Mouse (Mus musculus) intestine, embryonic 15.5 days (tissue): ENCODE data around the gene Slc35a3. TPM values are rescaled to one million over a fixed set of nuclear protein-coding genes. Genes with fewer than 3 reads are reported as not detected.
A peak's percentile ranks its signal among the peaks of the same experiment; 100 is the strongest.
"Not testable (repeated sequence)": the region's sequence is repeated elsewhere in the genome, so short reads cannot be mapped to it uniquely, and the experiment has no call there.

Experiments used
- ATAC-seq: fragments of 200-750 bp; cut with Nextera tagmentation; 2 replicates; pipeline ENCODE4 v1.8.0; 2017; ENCODE audit warnings: moderate TSS enrichment, moderate library complexity
- H3K27ac ChIP-seq: fragments of 300-500 bp; sonication (generic); 2 replicates; pipeline ENCODE4 v1.5.1; 2015; ENCODE audit warnings: mild to moderate bottlenecking, inconsistent platforms
- H3K27me3 ChIP-seq: fragments of 300-500 bp; sonication (generic); replicated peaks from 2 replicates; pipeline ENCODE4 v1.6.1; 2015; ENCODE audit warnings: inconsistent platforms
- H3K36me3 ChIP-seq: fragments of 300-500 bp; sonication (generic); 2 replicates; pipeline ENCODE4 v1.6.1; 2015; ENCODE audit warnings: inconsistent platforms
- H3K4me1 ChIP-seq: fragments of 300-500 bp; sonication (generic); replicated peaks from 2 replicates; pipeline ENCODE4 v1.6.1; 2015; ENCODE audit warnings: inconsistent platforms
- H3K4me2 ChIP-seq: fragments of 300-500 bp; sonication (generic); replicated peaks from 2 replicates; pipeline ENCODE4 v1.6.1; 2015; ENCODE audit warnings: mild to moderate bottlenecking, inconsistent platforms
- H3K4me3 ChIP-seq: fragments of 300-500 bp; sonication (generic); replicated peaks from 2 replicates; pipeline ENCODE4 v1.5.1; 2015; ENCODE audit warnings: inconsistent platforms
- H3K9ac ChIP-seq: fragments of 300-500 bp; sonication (generic); 2 replicates; pipeline ENCODE4 v1.6.1; 2015; ENCODE audit warnings: inconsistent platforms
- H3K9me3 ChIP-seq: fragments of 300-500 bp; sonication (generic); 2 replicates; pipeline ENCODE4 v1.6.1; 2016; ENCODE audit warnings: inconsistent platforms
- WGBS: fragments of 180-500 bp; shearing (Covaris S2); methylation state at CpG from one replicate; pipeline ENCODE4 v1.1.7; 2015; 5-methylcytosine and 5-hydroxymethylcytosine counted together
- polyA plus RNA-seq: library from polyadenylated mRNA; unstranded; fragments of >200 nt; fragmentation: Nextera tagmentation; extraction: Ambion mirVana; gene quantifications from 2 replicates; pipeline ENCODE4 v1.2.1, GENCODE M21; 2015

Gene Slc35a3
- polyA plus RNA-seq, 1 experiment from 2014 or later: 18.5 TPM

DNA sequence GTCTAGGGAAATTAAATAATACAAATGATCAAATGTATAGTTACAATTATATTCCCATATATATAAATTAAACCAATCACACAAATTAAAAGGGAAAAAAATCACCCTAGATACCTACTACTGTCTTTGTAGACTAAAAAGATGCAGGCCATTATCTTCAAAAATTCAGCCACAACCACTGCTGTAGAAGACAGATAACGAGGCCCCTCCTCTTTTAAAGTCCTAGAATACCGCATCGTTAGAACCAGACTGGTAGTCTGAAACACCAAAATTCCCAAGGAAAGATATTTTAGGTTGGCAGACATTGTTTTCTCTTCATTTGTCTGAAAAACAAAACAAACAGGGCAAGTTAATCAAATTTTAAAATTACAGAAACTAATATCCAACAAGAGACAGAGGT, 18.3 kb downstream of the Slc35a3 start:
- 88% methylated on average over 3 of the region's 3 CpGs for WGBS
- H3K36me3 ChIP-seq: no peaks in the 10 kb centered on the region
- no peak for ATAC-seq

DNA sequence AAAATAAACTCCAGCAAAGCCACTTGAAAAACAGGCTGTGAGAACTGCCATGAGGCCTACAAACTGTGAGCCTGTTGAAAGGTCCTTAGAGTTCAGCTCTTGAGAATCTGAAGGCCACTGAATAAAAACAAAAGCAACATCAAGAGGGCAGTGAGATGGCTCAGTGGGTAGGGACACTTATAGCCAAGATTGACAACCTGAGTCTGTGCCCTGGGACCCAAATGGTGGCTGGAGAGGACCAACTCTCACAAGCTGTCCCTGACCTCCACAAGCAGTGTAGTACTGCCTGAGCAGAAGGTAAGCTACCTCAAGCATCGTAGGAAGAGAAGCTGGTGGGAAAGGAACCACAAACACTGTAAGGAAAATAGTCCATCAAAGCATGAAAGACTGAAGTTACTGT, 31.5 kb downstream of the Slc35a3 start, which contains the start of gene Gm43191:
Gm43191 (minus strand) TSS at position 101 of the 400 bp plus-strand sequence.
- 90% methylated on average over 1 of the region's 1 CpGs for WGBS
- no peak within 1 kb of the TSS for H3K4me2 ChIP-seq
- no peak within 1 kb of the TSS for H3K4me3 ChIP-seq
- 0 out of 2 replicates have a peak, but pooled peaks cover 6% of the 10 kb centered on the region for H3K36me3 ChIP-seq
- no peak within 1 kb of the TSS for H3K27ac ChIP-seq
- no peaks in the 10 kb centered on the region for H3K27me3 ChIP-seq
- H3K9ac ChIP-seq: no peak within 1 kb of the TSS
- no peaks in the 10 kb centered on the region for H3K9me3 ChIP-seq
- ATAC-seq: no peak
- no peaks in the 10 kb centered on the region for H3K4me1 ChIP-seq

More for the DNA sequence above, 18.3 kb downstream of the Slc35a3 start:
- no peaks in the 10 kb centered on the region for H3K4me1 ChIP-seq
- H3K4me2 ChIP-seq: no peak overlapping the region
- H3K27me3 ChIP-seq: no peaks in the 10 kb centered on the region
- no peak overlapping the region for H3K4me3 ChIP-seq
- no peaks in the 10 kb centered on the region for H3K9me3 ChIP-seq
- H3K9ac ChIP-seq: no peak overlapping the region
- no peak overlapping the region for H3K27ac ChIP-seq

DNA sequence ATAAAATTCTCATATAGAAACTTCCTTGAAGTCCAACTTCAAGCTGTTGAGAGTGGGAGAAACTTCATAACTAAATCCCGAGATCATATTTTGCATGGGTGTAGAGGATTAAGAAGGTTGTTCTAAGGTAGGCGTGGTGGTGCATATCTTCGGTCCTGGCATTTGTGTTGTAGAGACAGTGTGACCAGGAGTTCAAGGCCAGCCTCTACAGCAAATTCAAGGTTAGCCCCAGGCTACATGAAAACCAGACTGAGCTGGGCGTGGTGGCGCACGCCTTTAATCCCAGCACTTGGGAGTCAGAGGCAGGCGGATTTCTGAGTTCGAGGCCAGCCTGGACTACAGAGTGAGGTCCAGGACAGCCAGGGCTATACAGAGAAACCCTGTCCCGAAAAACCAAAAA, 48.4 kb downstream of the Slc35a3 start:
- not testable (repeated sequence) for ATAC-seq

DNA sequence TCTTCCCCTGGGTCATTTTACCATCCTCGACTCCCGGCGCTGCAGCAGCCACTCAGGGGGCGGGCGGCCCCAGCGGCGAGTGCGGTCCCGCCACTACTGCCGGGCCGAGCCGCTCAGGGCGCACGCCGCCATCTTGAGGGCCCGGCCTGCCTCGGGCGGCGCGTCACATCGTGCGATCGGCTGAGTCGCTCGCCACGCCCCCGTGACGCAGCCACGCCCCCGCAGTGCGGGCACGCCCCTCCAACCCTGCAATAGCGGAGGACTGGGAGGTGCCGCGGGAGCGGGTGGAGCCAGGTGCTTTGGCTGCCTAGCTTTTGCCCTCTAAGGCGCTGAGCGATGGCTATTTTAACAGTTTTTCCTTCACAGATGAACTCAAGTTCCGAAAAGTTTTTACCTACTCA, 50.2 kb downstream of the Slc35a3 start, which contains the start of gene Mfsd14a:
Mfsd14a (minus strand) TSS at position 215 of the 401 bp plus-strand sequence.
- Histone ChIP-seq H3K27ac (peak within 1 kb of the TSS; percentile 95), H3K4me2 (peak within 1 kb of the TSS; percentile 60), H3K4me1 (peaks cover 18% of the 10 kb centered on the region), H3K9ac (peak within 1 kb of the TSS; percentile 100), H3K4me3 (peak within 1 kb of the TSS; percentile 99), H3K36me3 (no peaks in the 10 kb centered on the region), H3K27me3 (no peaks in the 10 kb centered on the region), H3K9me3 (no peaks in the 10 kb centered on the region)
- peak; percentile 99 for ATAC-seq
- WGBS: under 1% methylated on average over 39 of the region's 39 CpGs

More for the DNA sequence above, 48.4 kb downstream of the Slc35a3 start:
- 93% methylated on average over 9 of the region's 9 CpGs for WGBS
- not testable (repeated sequence) for H3K4me2 ChIP-seq, H3K9me3 ChIP-seq, H3K27me3 ChIP-seq, H3K36me3 ChIP-seq, H3K4me3 ChIP-seq, H3K9ac ChIP-seq, H3K27ac ChIP-seq
- peaks cover 11% of the 10 kb centered on the region; the same call in 1 of the 2 replicates for H3K4me1 ChIP-seq

DNA sequence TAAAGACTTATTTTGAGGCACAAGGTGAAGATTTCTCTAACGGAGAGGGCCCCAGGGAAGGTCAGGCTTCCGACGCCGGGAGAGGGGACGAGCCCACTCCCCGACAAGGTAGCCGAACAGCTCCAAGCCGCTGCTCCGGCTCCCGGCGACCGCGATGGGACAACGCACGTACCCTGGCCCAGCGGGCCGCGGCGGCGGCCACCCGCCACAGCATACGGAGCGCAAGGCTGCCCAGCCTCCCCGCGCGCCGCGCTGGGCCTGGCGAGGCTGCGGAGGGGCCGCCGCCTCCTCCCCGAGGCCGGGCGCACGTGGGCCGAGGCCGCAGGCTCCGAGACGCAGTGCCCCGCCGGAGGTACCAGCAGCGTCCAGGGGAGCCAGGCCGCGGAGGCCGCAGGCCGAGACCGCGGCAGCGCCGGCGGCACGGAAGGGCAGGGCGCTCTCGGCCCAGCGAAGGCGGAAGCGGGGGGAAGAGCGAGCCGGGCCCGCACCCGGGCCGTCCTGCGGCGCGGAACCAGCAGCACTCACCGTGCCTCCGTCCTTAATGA, 50.7 kb downstream of the Slc35a3 start:
- H3K9me3 ChIP-seq: no peaks in the 10 kb centered on the region
- H3K36me3 ChIP-seq: no peaks in the 10 kb centered on the region
- H3K27me3 ChIP-seq: no peaks in the 10 kb centered on the region
- H3K4me1 ChIP-seq: peaks cover 20% of the 10 kb centered on the region
- H3K27ac ChIP-seq: peak overlapping the region; percentile 95
- peak overlapping the region; percentile 60 for H3K4me2 ChIP-seq
- under 1% methylated on average over 58 of the region's 68 CpGs for WGBS
- H3K4me3 ChIP-seq: peak overlapping the region; percentile 99
- H3K9ac ChIP-seq: peak overlapping the region; percentile 100
- ATAC-seq: peak; percentile 90

DNA sequence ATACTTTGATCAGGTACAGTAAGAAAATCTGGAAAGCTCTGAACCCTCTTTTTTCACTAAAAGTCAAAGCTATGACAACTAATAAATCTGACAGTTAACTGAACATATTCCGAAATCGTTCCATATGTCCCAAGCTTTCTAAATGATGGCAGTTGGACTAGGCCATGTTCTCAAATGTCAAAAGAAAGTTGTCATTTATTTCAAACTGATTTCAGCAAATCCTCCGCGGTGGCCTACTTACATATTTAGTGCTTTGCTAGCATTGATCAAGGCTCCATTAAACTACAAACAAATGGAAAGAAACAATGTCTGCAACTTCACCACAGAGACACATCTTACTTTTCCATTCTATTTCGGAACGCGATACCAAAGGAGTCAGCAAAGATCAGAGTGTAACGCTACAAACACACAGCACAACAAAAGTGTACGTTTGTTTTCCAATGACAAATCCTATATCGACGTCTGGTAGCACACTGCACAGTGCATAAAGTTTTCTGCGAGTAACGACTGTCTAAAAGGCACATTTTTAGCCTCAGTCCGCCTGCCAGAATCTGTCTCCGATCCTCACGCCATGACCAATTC, 51.3 kb downstream of the Slc35a3 start:
- H3K9me3 ChIP-seq: no peaks in the 10 kb centered on the region
- H3K4me1 ChIP-seq: peaks cover 20% of the 10 kb centered on the region
- peak overlapping the region; percentile 99 for H3K4me3 ChIP-seq
- H3K27me3 ChIP-seq: no peaks in the 10 kb centered on the region
- H3K9ac ChIP-seq: peak overlapping the region; percentile 100
- 3% methylated on average over 16 of the region's 16 CpGs for WGBS
- H3K36me3 ChIP-seq: no peaks in the 10 kb centered on the region
- peak overlapping the region; percentile 95 for H3K27ac ChIP-seq
- ATAC-seq: no peak
- H3K4me2 ChIP-seq: peak overlapping the region; percentile 60

DNA sequence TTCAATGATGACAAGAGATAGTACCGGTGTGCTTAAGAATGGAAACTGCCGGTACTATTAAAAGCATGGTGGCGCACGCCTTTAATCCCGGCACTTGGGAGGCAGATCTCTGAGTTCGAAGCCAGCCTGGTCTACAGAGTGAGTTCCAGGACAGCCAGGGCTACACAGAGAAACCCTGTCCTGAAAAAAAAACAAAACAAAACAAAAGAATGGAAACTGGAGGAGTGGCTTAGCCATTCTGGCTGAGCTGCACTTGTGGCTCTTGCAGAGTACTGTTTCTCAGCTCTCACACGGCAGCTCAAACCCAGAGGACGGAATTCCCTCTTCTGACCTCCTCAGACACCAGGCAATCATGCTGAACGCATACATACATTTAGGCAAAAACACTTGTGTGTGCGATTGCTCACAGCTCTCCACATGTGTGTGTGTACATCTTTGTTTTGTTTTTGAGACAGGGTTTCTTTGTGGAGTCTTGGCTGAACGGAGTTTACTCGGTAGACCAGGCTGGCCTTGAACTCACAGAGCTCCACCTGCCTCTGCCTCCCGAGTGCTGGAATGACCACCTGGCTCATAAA, 52.7 kb downstream of the Slc35a3 start:
- Histone ChIP-seq H3K9ac (no peak overlapping the region), H3K36me3 (no peaks in the 10 kb centered on the region), H3K27me3 (no peaks in the 10 kb centered on the region), H3K4me3 (no peak overlapping the region), H3K4me1 (peaks cover 20% of the 10 kb centered on the region), H3K9me3 (no peaks in the 10 kb centered on the region), H3K27ac (no peak overlapping the region), H3K4me2 (peak overlapping the region; percentile 4; the same call in 1 of the 2 replicates)
- WGBS: 83% methylated on average over 13 of the region's 13 CpGs
- no peak for ATAC-seq

DNA sequence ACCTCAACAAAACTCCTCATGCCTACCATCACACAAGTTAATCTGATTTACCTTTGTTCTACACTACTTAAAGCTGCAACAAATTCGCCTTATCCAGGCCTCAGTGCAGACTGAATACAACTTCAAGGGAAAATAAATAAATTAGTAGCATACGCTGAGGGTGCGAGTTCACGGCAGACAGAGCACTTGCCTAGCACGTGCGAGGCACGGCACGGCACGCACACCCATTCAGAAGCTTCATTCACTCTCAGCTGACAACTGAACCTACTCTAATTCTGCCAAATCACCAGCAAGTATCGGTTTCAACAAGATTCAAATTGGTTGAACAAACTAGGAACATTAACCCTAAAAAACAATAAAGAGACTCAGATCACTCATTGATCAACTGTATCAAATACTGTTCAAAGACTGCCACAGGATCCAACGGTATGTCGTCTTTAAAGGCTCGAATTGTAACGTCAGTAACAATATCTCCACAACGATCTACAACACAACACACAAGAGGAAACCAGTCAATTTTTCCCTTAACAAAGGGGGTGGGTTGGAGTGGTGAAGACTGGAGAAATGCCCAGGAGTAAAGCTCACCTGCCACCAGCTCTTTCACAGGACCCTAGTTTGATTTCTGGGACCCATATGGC, 53.6 kb downstream of the Slc35a3 start:
- WGBS: 81% methylated on average over 15 of the region's 15 CpGs
- ATAC-seq: no peak
- no peaks in the 10 kb centered on the region for H3K36me3 ChIP-seq
- H3K9ac ChIP-seq: no peak overlapping the region
- H3K9me3 ChIP-seq: no peaks in the 10 kb centered on the region
- H3K27ac ChIP-seq: no peak overlapping the region
- no peaks in the 10 kb centered on the region for H3K27me3 ChIP-seq
- no peak overlapping the region for H3K4me2 ChIP-seq
- H3K4me1 ChIP-seq: peaks cover 20% of the 10 kb centered on the region
- H3K4me3 ChIP-seq: no peak overlapping the region

DNA sequence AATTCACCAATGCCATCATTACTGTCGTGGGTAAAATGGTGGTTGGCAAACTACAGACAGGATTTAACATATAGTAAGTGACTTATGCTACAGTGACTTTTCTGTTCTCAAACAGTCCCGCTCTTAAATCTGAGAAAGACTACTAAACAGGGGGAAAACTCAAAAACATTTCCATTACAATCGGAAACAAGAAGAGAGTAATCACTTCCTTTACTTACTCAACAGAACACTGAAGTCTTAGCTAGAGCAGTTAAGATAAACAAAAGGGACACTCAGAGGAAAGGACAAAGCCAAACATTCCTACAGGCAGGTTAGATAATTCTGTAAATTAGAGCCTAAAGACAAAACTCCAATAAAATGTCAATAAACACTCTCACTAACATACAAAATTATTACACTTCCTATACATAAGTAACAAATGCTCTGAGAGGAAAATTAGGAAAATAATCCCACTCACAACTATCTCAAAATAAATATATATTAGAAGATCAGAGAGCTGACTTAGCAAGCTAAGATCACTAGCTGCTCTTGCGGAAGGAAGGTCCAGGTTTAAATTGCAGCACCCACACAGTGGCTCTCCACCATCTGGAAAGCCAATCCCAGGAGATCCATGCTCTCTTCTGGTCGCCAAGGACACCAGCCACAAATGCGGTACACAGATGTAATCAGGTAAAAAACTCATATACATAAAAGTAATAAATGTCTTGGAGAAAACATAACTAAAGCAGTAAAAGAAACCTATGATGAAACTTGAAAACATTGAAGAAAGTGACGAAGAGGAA, 56.3 kb downstream of the Slc35a3 start:
- 68% methylated on average over 7 of the region's 7 CpGs for WGBS
- no peak overlapping the region for H3K4me2 ChIP-seq
- no peak overlapping the region for H3K9ac ChIP-seq
- no peaks in the 10 kb centered on the region for H3K36me3 ChIP-seq
- H3K27me3 ChIP-seq: no peaks in the 10 kb centered on the region
- H3K4me1 ChIP-seq: peaks cover 19% of the 10 kb centered on the region
- no peaks in the 10 kb centered on the region for H3K9me3 ChIP-seq
- H3K4me3 ChIP-seq: no peak overlapping the region
- ATAC-seq: no peak
- no peak overlapping the region for H3K27ac ChIP-seq

DNA sequence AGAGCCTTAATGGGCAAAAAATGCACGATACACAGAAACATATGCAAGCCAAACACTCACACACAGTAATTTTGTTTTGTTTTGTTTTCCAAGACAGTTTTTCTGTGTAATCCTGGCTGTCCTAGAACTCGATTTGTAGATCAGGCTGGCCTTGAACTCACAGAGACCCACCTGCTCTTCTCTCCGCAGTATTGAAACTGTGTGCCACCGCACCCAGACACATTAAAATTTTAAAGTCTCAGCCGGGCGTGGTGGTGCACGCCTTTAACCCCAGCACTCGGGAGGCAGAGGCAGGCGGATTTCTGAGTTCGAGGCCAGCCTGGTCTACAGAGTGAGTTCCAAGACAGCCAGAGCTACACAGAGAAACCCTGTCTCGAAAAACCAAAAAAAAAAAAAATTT, 58.6 kb downstream of the Slc35a3 start:
- H3K4me3 ChIP-seq, ATAC-seq, H3K9me3 ChIP-seq, H3K4me2 ChIP-seq, H3K27ac ChIP-seq, H3K27me3 ChIP-seq, H3K9ac ChIP-seq, H3K36me3 ChIP-seq: not testable (repeated sequence)
- H3K4me1 ChIP-seq: peaks cover 12% of the 10 kb centered on the region; the same call in 1 of the 2 replicates
- 91% methylated on average over 11 of the region's 11 CpGs for WGBS

DNA sequence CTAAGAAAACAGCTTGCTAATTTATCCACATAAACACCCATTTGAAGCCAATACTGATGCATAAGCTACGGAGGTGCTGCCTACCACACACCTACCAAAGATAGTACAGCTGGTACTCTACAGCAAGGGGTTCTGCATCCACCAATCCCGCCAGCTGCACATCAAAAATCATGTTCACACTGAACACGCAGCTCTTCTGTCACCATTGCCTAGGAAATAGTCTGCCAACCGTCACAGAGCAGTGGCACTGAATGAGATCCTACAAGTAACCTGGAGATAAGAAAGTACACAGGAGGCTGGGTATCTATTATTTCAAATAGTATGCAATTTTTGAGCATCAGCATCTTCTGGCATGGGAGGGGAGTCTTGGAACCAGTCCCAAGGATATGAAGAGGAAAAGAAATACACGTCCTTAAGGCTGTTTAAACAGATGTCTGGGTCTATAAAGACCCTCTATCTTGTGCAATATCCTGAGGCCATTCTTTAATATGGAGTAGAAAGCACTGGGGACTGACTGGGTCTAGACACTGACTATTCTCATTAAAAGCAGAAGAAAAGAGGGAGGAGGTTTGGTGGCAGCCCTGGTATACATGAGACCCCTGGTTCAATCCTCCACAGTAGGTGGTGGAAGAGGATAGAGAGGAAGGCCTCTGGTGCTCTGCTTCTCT, 59.2 kb downstream of the Slc35a3 start:
- H3K4me2 ChIP-seq: no peak overlapping the region
- WGBS: 67% methylated on average over 5 of the region's 5 CpGs
- no peak overlapping the region for H3K4me3 ChIP-seq

More for the DNA sequence above, 59.2 kb downstream of the Slc35a3 start:
- Histone ChIP-seq H3K9ac (no peak overlapping the region), H3K27ac (no peak overlapping the region), H3K9me3 (no peaks in the 10 kb centered on the region), H3K36me3 (no peaks in the 10 kb centered on the region), H3K4me1 (0 out of 2 replicates have a peak, but pooled peaks cover 10% of the 10 kb centered on the region), H3K27me3 (no peaks in the 10 kb centered on the region)
- no peak for ATAC-seq
